Mouse (Mus musculus): Measurements from ENCODE around the gene Cadm1. TPM values are rescaled to one million over a fixed set of nuclear protein-coding genes. Genes with fewer than 3 reads are reported as not detected.

Gene Cadm1
- polyA plus RNA-seq, 1 experiment from 2014 or later = 43.0 TPM

- ATAC-seq = no peak
- Histone ChIP-seq H3K27me3 (replicated peaks; ENCODE audit: control insufficient read depth, insufficient read depth, low read length) (no peaks in the 10 kb centered on the region), H3K9ac (ENCODE audit: low read depth, low read length) (no peak overlapping the region), H3K4me2 (ENCODE audit: low read depth, low read length) (no peak overlapping the region), H3K4me3 (ENCODE audit: low read length) (no peak overlapping the region), H3K9me3 (ENCODE audit: control insufficient read depth, low read length) (no peaks in the 10 kb centered on the region), H3K36me3 (ENCODE audit: control insufficient read depth, insufficient read depth, low read length) (no peaks in the 10 kb centered on the region), H3K4me1 (ENCODE audit: control insufficient read depth, insufficient read depth, low read length) (0 out of 2 replicates have a peak, but pooled peaks cover 7% of the 10 kb centered on the region), H3K27ac (ENCODE audit: low read length) (no peak overlapping the region)
- WGBS = 36% methylated on average over 5 of the region's 5 CpGs
Observed at GRCm38 (mm10) chr9:47771953-47772352, 242.0 kb downstream of the Cadm1 start.

- H3K9ac ChIP-seq (ENCODE audit: low read depth, low read length) = no peak overlapping the region
- H3K36me3 ChIP-seq (ENCODE audit: control insufficient read depth, insufficient read depth, low read length) = no peaks in the 10 kb centered on the region
Observed at GRCm38 (mm10) chr9:47772750-47773149, 242.8 kb downstream of the Cadm1 start.

GRCm38 (mm10) chr9:47776941-47777919, 247.3 kb downstream of the Cadm1 start:
- no peak for ATAC-seq
- Histone ChIP-seq H3K27ac (ENCODE audit: low read length) (no peak overlapping the region), H3K9ac (ENCODE audit: low read depth, low read length) (no peak overlapping the region), H3K27me3 (replicated peaks; ENCODE audit: control insufficient read depth, insufficient read depth, low read length) (no peaks in the 10 kb centered on the region), H3K4me3 (ENCODE audit: low read length) (no peak overlapping the region), H3K36me3 (ENCODE audit: control insufficient read depth, insufficient read depth, low read length) (no peaks in the 10 kb centered on the region), H3K4me1 (ENCODE audit: control insufficient read depth, insufficient read depth, low read length) (no peaks in the 10 kb centered on the region), H3K9me3 (ENCODE audit: control insufficient read depth, low read length) (no peaks in the 10 kb centered on the region), H3K4me2 (ENCODE audit: low read depth, low read length) (no peak overlapping the region)
- 81% methylated on average over 9 of the region's 9 CpGs for WGBS

More at GRCm38 (mm10) chr9:47772750-47773149, 242.8 kb downstream of the Cadm1 start:
- 85% methylated on average over 6 of the region's 6 CpGs for WGBS
- Histone ChIP-seq H3K4me2 (ENCODE audit: low read depth, low read length) (no peak overlapping the region), H3K4me1 (ENCODE audit: control insufficient read depth, insufficient read depth, low read length) (0 out of 2 replicates have a peak, but pooled peaks cover 7% of the 10 kb centered on the region), H3K9me3 (ENCODE audit: control insufficient read depth, low read length) (no peaks in the 10 kb centered on the region), H3K4me3 (ENCODE audit: low read length) (no peak overlapping the region), H3K27me3 (replicated peaks; ENCODE audit: control insufficient read depth, insufficient read depth, low read length) (no peaks in the 10 kb centered on the region), H3K27ac (ENCODE audit: low read length) (no peak overlapping the region)
- ATAC-seq = no peak

DNA sequence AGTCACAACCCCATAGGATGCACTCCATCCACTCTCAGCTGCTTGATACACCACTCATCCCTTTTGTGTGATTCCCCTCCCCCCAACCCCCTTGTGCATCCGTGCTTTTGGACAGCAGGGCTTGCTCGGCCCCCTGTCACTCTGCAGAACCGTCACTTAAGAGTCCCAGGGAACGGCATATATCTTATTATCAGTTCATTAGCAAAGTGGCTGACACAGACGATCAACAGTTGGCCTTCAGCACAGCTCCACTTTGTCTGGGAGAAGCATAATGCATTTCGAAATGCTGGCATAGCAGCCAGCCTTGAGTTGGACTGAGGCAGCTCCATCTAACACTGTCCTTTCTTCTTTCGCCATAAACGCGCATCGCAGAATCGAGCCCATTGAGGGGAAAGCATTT, 248.5 kb downstream of the Cadm1 start:
- no peak overlapping the region for H3K4me2 ChIP-seq (ENCODE audit: low read depth, low read length)
- WGBS = 63% methylated on average over 11 of the region's 11 CpGs
- no peak overlapping the region for H3K4me3 ChIP-seq (ENCODE audit: low read length)
- no peak for ATAC-seq
- H3K9me3 ChIP-seq (ENCODE audit: control insufficient read depth, low read length) = no peaks in the 10 kb centered on the region
- no peak overlapping the region for H3K9ac ChIP-seq (ENCODE audit: low read depth, low read length)
- no peak overlapping the region for H3K27ac ChIP-seq (ENCODE audit: low read length)
- no peaks in the 10 kb centered on the region for H3K36me3 ChIP-seq (ENCODE audit: control insufficient read depth, insufficient read depth, low read length)
- no peaks in the 10 kb centered on the region for H3K4me1 ChIP-seq (ENCODE audit: control insufficient read depth, insufficient read depth, low read length)
- H3K27me3 ChIP-seq (replicated peaks; ENCODE audit: control insufficient read depth, insufficient read depth, low read length) = no peaks in the 10 kb centered on the region

DNA sequence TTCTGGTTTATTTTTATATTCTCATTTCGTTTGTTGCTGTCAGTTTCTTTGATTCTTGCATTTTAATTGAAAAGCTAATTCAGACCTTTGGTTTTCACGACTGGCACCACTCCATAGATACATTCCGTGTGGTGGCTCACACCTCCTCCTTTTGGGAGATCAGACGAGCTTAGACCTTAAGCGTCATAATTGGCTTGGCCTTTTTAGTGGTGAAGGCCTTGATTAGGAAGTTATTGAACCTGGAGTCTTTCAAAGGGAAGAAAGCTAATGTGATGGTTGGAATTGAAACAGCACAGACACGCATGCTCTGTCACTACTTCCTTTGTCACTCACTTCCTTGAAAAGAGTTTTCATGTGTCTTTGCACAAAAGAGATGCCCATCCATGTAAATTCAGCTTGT, 249.3 kb downstream of the Cadm1 start:
- H3K27me3 ChIP-seq (replicated peaks; ENCODE audit: control insufficient read depth, insufficient read depth, low read length) = no peaks in the 10 kb centered on the region
- no peaks in the 10 kb centered on the region for H3K9me3 ChIP-seq (ENCODE audit: control insufficient read depth, low read length)
- H3K4me3 ChIP-seq (ENCODE audit: low read length) = no peak overlapping the region
- 81% methylated on average over 6 of the region's 6 CpGs for WGBS
- no peak for ATAC-seq
- no peak overlapping the region for H3K4me2 ChIP-seq (ENCODE audit: low read depth, low read length)
- no peak overlapping the region for H3K27ac ChIP-seq (ENCODE audit: low read length)
- H3K36me3 ChIP-seq (ENCODE audit: control insufficient read depth, insufficient read depth, low read length) = no peaks in the 10 kb centered on the region
- H3K4me1 ChIP-seq (ENCODE audit: control insufficient read depth, insufficient read depth, low read length) = no peaks in the 10 kb centered on the region
- H3K9ac ChIP-seq (ENCODE audit: low read depth, low read length) = no peak overlapping the region

- no peak for ATAC-seq
- 0 out of 2 replicates have a peak, but pooled peaks cover 4% of the 10 kb centered on the region for H3K4me1 ChIP-seq (ENCODE audit: control insufficient read depth, insufficient read depth, low read length)
- no peaks in the 10 kb centered on the region for H3K9me3 ChIP-seq (ENCODE audit: control insufficient read depth, low read length)
- H3K4me3 ChIP-seq (ENCODE audit: low read length) = no peak overlapping the region
- no peak overlapping the region for H3K4me2 ChIP-seq (ENCODE audit: low read depth, low read length)
- no peak overlapping the region for H3K9ac ChIP-seq (ENCODE audit: low read depth, low read length)
- 62% methylated on average over 3 of the region's 3 CpGs for WGBS
- no peaks in the 10 kb centered on the region for H3K27me3 ChIP-seq (replicated peaks; ENCODE audit: control insufficient read depth, insufficient read depth, low read length)
- no peak overlapping the region for H3K27ac ChIP-seq (ENCODE audit: low read length)
- H3K36me3 ChIP-seq (ENCODE audit: control insufficient read depth, insufficient read depth, low read length) = no peaks in the 10 kb centered on the region
Observed at GRCm38 (mm10) chr9:47786642-47787041, 256.7 kb downstream of the Cadm1 start.

- Histone ChIP-seq H3K36me3 (ENCODE audit: control insufficient read depth, insufficient read depth, low read length) (no peaks in the 10 kb centered on the region), H3K4me2 (ENCODE audit: low read depth, low read length) (no peak overlapping the region), H3K4me1 (ENCODE audit: control insufficient read depth, insufficient read depth, low read length) (no peaks in the 10 kb centered on the region), H3K27ac (ENCODE audit: low read length) (no peak overlapping the region), H3K4me3 (ENCODE audit: low read length) (no peak overlapping the region), H3K9me3 (ENCODE audit: control insufficient read depth, low read length) (no peaks in the 10 kb centered on the region), H3K9ac (ENCODE audit: low read depth, low read length) (no peak overlapping the region), H3K27me3 (replicated peaks; ENCODE audit: control insufficient read depth, insufficient read depth, low read length) (no peaks in the 10 kb centered on the region)
- ATAC-seq = no peak
- 94% methylated on average over 5 of the region's 5 CpGs for WGBS
Observed at GRCm38 (mm10) chr9:47798478-47798877, 268.5 kb downstream of the Cadm1 start.

GRCm38 (mm10) chr9:47801242-47801641, 271.3 kb downstream of the Cadm1 start:
- ATAC-seq = no peak
- Histone ChIP-seq H3K4me2 (ENCODE audit: low read depth, low read length) (no peak overlapping the region), H3K27ac (ENCODE audit: low read length) (no peak overlapping the region), H3K9ac (ENCODE audit: low read depth, low read length) (no peak overlapping the region), H3K27me3 (replicated peaks; ENCODE audit: control insufficient read depth, insufficient read depth, low read length) (no peaks in the 10 kb centered on the region), H3K36me3 (ENCODE audit: control insufficient read depth, insufficient read depth, low read length) (no peaks in the 10 kb centered on the region), H3K4me1 (ENCODE audit: control insufficient read depth, insufficient read depth, low read length) (no peaks in the 10 kb centered on the region), H3K9me3 (ENCODE audit: control insufficient read depth, low read length) (no peaks in the 10 kb centered on the region), H3K4me3 (ENCODE audit: low read length) (no peak overlapping the region)
- WGBS = 65% methylated on average over 4 of the region's 4 CpGs

GRCm38 (mm10) chr9:47802527-47802926, 272.6 kb downstream of the Cadm1 start:
- WGBS = 85% methylated on average over 4 of the region's 4 CpGs
- Histone ChIP-seq H3K4me3 (ENCODE audit: low read length) (no peak overlapping the region), H3K27me3 (replicated peaks; ENCODE audit: control insufficient read depth, insufficient read depth, low read length) (no peaks in the 10 kb centered on the region), H3K4me1 (ENCODE audit: control insufficient read depth, insufficient read depth, low read length) (no peaks in the 10 kb centered on the region), H3K27ac (ENCODE audit: low read length) (no peak overlapping the region), H3K9ac (ENCODE audit: low read depth, low read length) (no peak overlapping the region), H3K36me3 (ENCODE audit: control insufficient read depth, insufficient read depth, low read length) (no peaks in the 10 kb centered on the region), H3K4me2 (ENCODE audit: low read depth, low read length) (no peak overlapping the region), H3K9me3 (ENCODE audit: control insufficient read depth, low read length) (no peaks in the 10 kb centered on the region)
- no peak for ATAC-seq

All from intestine, embryonic 16.5 days (tissue).